In genomic region chr11:69417449-69418384, GRCm38 (mm10) we compare ENCODE assay signal across 8 mouse cellular contexts. TPM values are rescaled to one million over a fixed set of nuclear protein-coding genes. Genes with fewer than 3 reads are reported as not detected.
DNase-seq lines count a peak whose midpoint lies in the region; ATAC-seq lines count a peak whose summit lies in the region.

No protein-coding gene starts in this region.

- H3K27me3 ChIP-seq in forebrain, embryonic 15.5 days, result peaks cover 26% of the 10 kb centered on the region
- peaks cover 10% of the 10 kb centered on the region; the same call in 1 of the 2 replicates for H3K27me3 ChIP-seq in neural tube, embryonic 14.5 days (ENCODE audit: control insufficient read depth, insufficient read depth, low read length)

- peak overlapping the region; percentile 99 for H3K27ac ChIP-seq in forebrain, embryonic 15.5 days (replicated peaks)
- H3K27ac ChIP-seq in neural tube, embryonic 14.5 days (ENCODE audit: low read depth, low read length), result peak overlapping the region; percentile 99

- ATAC-seq in forebrain, embryonic 15.5 days (replicated peaks), result no peak; the same call in 1 of the 2 replicates
- peak; percentile 29 for ATAC-seq in neural tube, embryonic 14.5 days (ENCODE audit: low read depth)

- H3K9me3 ChIP-seq in forebrain, embryonic 15.5 days, result no peaks in the 10 kb centered on the region
- H3K9me3 ChIP-seq in neural tube, embryonic 14.5 days (ENCODE audit: control insufficient read depth, low read length), result no peaks in the 10 kb centered on the region

- 0 out of 2 replicates have a peak, but pooled peaks cover 2% of the 10 kb centered on the region for H3K36me3 ChIP-seq in forebrain, embryonic 15.5 days
- H3K36me3 ChIP-seq in neural tube, embryonic 14.5 days (ENCODE audit: control insufficient read depth, insufficient read depth, low read length), result peaks cover 2% of the 10 kb centered on the region; the same call in 1 of the 2 replicates

- peak overlapping the region; percentile 49 for H3K9ac ChIP-seq in forebrain, embryonic 15.5 days (replicated peaks)
- H3K9ac ChIP-seq in neural tube, embryonic 14.5 days (replicated peaks; ENCODE audit: low read depth, low read length), result peak overlapping the region; percentile 99

- WGBS in forebrain, embryonic 15.5 days, result 0% methylated on average over 38 of the region's 39 CpGs
- WGBS in neural tube, embryonic 14.5 days, result under 1% methylated on average over 39 of the region's 39 CpGs

- peak overlapping the region; percentile 79 for H3K4me3 ChIP-seq in forebrain, embryonic 15.5 days
- H3K4me3 ChIP-seq in neural tube, embryonic 14.5 days (ENCODE audit: low read depth, low read length), result peak overlapping the region; percentile 83

- peak; percentile 98 for DNase-seq in ES-CJ7 (ENCODE audit: low read depth, low spot score)
- peak; percentile 95 to 96 for DNase-seq in cerebellum, adult 18-20 months
- peak; percentile 92 for DNase-seq in heart, postnatal 25 days (ENCODE audit: low spot score)
- DNase-seq in layer of hippocampus, adult 11-12 months (ENCODE audit: low spot score), result peak; percentile 88
- peak; percentile 95 to 96 for DNase-seq in lung, adult 18-20 months
- DNase-seq in thymus, adult 18-20 months, result peak; percentile 60 to 75

- peaks cover 77% of the 10 kb centered on the region for H3K4me1 ChIP-seq in forebrain, embryonic 15.5 days
- peaks cover 53% of the 10 kb centered on the region for H3K4me1 ChIP-seq in neural tube, embryonic 14.5 days (ENCODE audit: control insufficient read depth, insufficient read depth, low read length)

- peak overlapping the region; percentile 98 for H3K4me2 ChIP-seq in forebrain, embryonic 15.5 days (replicated peaks)
- H3K4me2 ChIP-seq in neural tube, embryonic 14.5 days (ENCODE audit: low read depth, low read length), result peak overlapping the region; percentile 99

- intact Hi-C loops in heart, postnatal 25 days (cut with DNase I), result loop anchor here (1.0 kb wide), 1 partner anchor 7 kb away; no protein-coding TSS in a partner anchor

RNA-seq across cellular contexts. Expression of gene Kdm6b, which starts 4.2 kb away (rescaled TPM):
- polyA plus RNA-seq in forebrain, embryonic 15.5 days (2015; fragmentation: Nextera tagmentation; extraction: Ambion mirVana), result 56.6 and 58.9 TPM in 2 replicates
- 10 to 100 TPM; 25.6 to 30.3 TPM for total RNA-seq in heart, postnatal 25 days (2021)
- 36.1 and 37.5 TPM in 2 replicates for polyA plus RNA-seq in neural tube, embryonic 14.5 days (2014; fragmentation: Nextera tagmentation; extraction: Ambion mirVana)

RNA-seq across cellular contexts. Expression of gene Tmem88, which starts 19.7 kb away (rescaled TPM):
- 5.9 and 6.7 TPM in 2 replicates for polyA plus RNA-seq in forebrain, embryonic 15.5 days (2015; fragmentation: Nextera tagmentation; extraction: Ambion mirVana)
- total RNA-seq in heart, postnatal 25 days (2021), result 10 to 100 TPM; 22.5 to 23.7 TPM
- polyA plus RNA-seq in neural tube, embryonic 14.5 days (2014; fragmentation: Nextera tagmentation; extraction: Ambion mirVana), result 2.3 and 5.3 TPM in 2 replicates

RNA-seq across cellular contexts. Expression of gene Cyb5d1, which starts 22.3 kb away (rescaled TPM):
- 44.3 and 45.9 TPM in 2 replicates for polyA plus RNA-seq in forebrain, embryonic 15.5 days (2015; fragmentation: Nextera tagmentation; extraction: Ambion mirVana)
- 10 to 100 TPM; 26.1 to 29.3 TPM for total RNA-seq in heart, postnatal 25 days (2021)
- 21.3 and 29.9 TPM in 2 replicates for polyA plus RNA-seq in neural tube, embryonic 14.5 days (2014; fragmentation: Nextera tagmentation; extraction: Ambion mirVana)

RNA-seq across cellular contexts. Expression of gene Naa38, which starts 22.4 kb away (rescaled TPM):
- 89.4 and 91.9 TPM in 2 replicates for polyA plus RNA-seq in forebrain, embryonic 15.5 days (2015; fragmentation: Nextera tagmentation; extraction: Ambion mirVana)
- 10 to 100 TPM; 97.5 to 99.2 TPM for total RNA-seq in heart, postnatal 25 days (2021)
- 112 and 132 TPM in 2 replicates for polyA plus RNA-seq in neural tube, embryonic 14.5 days (2014; fragmentation: Nextera tagmentation; extraction: Ambion mirVana)

RNA-seq across cellular contexts. Expression of gene Chd3, which starts 48.5 kb away (rescaled TPM):
- 127 and 138 TPM in 2 replicates for polyA plus RNA-seq in forebrain, embryonic 15.5 days (2015; fragmentation: Nextera tagmentation; extraction: Ambion mirVana)
- 10 to 100 TPM; 26.4 to 27.9 TPM for total RNA-seq in heart, postnatal 25 days (2021)
- polyA plus RNA-seq in neural tube, embryonic 14.5 days (2014; fragmentation: Nextera tagmentation; extraction: Ambion mirVana), result 86.0 and 89.6 TPM in 2 replicates
